Mouse (Mus musculus) left cerebral cortex, postnatal 4 days (tissue): ENCODE data around the gene Apol9a. TPM values are rescaled to one million over a fixed set of nuclear protein-coding genes. Genes with fewer than 3 reads are reported as not detected.

Experiments
- DNase-seq: peaks from one replicate; pipeline ENCODE4 v3.0.0-alpha.2; 2022
- intact Hi-C: fragments of 180-260 bp; cut with DNase I; formaldehyde crosslinking; loops from one replicate; pipeline ENCODE4 v1.15.1; 2025
- total RNA-seq, 2 experiments: library from RNA; stranded (reverse); gene quantifications; 2 replicates each; pipeline ENCODE4 v1.2.3; 2021

Gene Apol9a
- total RNA-seq, 2 experiments from 2014 or later, result 0.22 TPM; not detected in 1

DNA sequence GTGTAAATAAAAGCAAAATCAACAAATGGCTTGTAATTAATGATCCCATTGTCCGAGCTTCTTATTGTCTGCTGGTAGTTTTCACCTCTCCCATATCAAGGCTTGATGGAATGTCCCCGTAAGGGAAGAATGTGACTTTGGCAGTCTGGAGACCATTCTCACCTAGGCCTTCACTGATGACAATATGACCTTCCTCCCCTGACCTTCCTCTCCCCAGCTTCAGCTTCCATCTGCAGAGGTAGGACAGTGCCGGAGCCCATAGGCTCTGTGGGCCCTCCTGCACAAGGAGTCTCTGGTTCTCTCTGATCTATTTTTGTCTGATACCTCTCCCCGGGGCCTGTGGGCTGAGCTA lies 56.5 kb downstream of the Apol9a start:
- intact Hi-C loops, result no loop called here
- no peak for DNase-seq

Other genes starting within 250 kb of the Apol9a start
- gene Rbfox2, start 104.1 kb downstream of the Apol9a start, total RNA-seq, result 100 to 1,000 TPM; 418 to 432 TPM
- gene Apol7a, start 12.0 kb downstream of the Apol9a start, total RNA-seq, result not detected
- not detected for gene Apol7b, start 36.4 kb upstream of the Apol9a start, total RNA-seq
- not detected for gene Apol10a, start 65.9 kb upstream of the Apol9a start, total RNA-seq
- gene Apol11a, start 97.1 kb upstream of the Apol9a start, total RNA-seq, result not detected
- not detected for gene Apol7c, start 122.2 kb upstream of the Apol9a start, total RNA-seq
- not detected for gene 1700025B11Rik, start 150.8 kb upstream of the Apol9a start, total RNA-seq
- not detected for gene Apol10b, start 185.0 kb upstream of the Apol9a start, total RNA-seq
- gene Gm36245, start 188.1 kb upstream of the Apol9a start, total RNA-seq, result not detected
- not detected for gene Apol11b, start 232.2 kb upstream of the Apol9a start, total RNA-seq